Mouse (Mus musculus) brain, embryonic 14.5 days (tissue): ENCODE results near the gene Klhl20.

Source experiments
- CTCF ChIP-seq: fragments of 200-500 bp; IDR thresholded peaks from 2 replicates; pipeline ENCODE4 v1.5.1; 2012; ENCODE audit warnings: inconsistent platforms, mild to moderate bottlenecking, moderate library complexity, borderline replicate concordance; ENCODE audit not compliant: insufficient read depth, insufficient read length; ENCODE audit errors: extremely low read depth
- POLR2A ChIP-seq: fragments of 200-500 bp; IDR thresholded peaks from 2 replicates; pipeline ENCODE4 v1.6.1; 2012; ENCODE audit warnings: mild to moderate bottlenecking, inconsistent platforms, borderline replicate concordance; ENCODE audit not compliant: poor library complexity, insufficient read depth, insufficient read length, severe bottlenecking; ENCODE audit errors: extremely low read depth

DNA sequence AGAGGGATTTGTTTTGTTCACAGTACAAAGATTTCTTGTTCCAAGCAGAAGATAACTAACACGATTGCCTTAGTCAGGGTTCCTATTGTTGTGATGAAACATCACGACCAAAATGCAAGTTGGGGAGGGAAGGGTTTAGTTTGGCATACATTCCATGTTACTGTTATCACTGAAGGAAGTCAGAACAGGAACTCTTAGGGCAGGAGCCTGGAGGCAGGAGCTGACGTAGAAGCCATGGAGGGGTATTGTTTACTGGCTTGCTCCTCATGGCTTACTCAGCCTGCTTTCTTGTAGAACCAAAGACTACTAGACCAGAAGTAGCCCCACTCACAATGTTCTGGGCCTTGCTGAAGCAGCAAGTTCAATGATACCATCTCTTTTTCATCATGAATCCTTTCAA, 84.3 kb downstream of the Klhl20 start:
- TF ChIP-seq CTCF (no peak), POLR2A (no peak)
